Mouse (Mus musculus) testis, adult 2 months (tissue): ENCODE data around the gene Ezh1.

Experiments
- CTCF ChIP-seq: fragments of 200-500 bp; IDR thresholded peaks from 2 replicates; pipeline ENCODE4 v1.5.1; 2012; ENCODE audit warnings: low read depth, mild to moderate bottlenecking, inconsistent platforms, low read length, moderate library complexity; ENCODE audit not compliant: control insufficient read depth, insufficient read depth, insufficient replicate concordance
- POLR2A ChIP-seq: fragments of 200-500 bp; IDR thresholded peaks from 2 replicates; pipeline ENCODE4 v1.6.1; 2012; ENCODE audit warnings: low read depth, mild to moderate bottlenecking, inconsistent platforms, low read length, moderate library complexity; ENCODE audit not compliant: control insufficient read depth

DNA sequence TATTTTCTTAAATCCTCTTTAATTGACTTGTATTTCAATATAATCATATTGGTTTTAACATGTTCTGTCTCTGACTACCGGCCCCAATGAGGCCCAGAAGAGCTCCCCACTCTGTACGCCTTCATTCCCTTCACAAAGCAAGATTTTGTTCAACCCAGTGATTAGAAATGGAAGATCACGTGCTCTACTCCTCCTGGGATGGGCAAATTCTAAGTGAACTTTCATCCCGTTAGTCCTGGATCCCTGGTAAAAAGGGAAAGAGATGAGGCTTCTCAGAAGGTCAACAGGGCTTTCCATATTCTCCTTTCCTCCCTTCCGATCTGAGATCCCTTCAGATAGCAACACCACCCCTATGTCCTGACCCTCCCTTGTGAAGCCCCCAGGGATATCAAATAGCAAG, 4.3 kb upstream of the Ezh1 start:
- TF ChIP-seq POLR2A, result no peak
- TF ChIP-seq CTCF, result no peak
